Mouse (Mus musculus) limb, embryonic 14.5 days (tissue): ENCODE measurements around the gene Egln1. TPM values are rescaled to one million over a fixed set of nuclear protein-coding genes. Genes with fewer than 3 reads are reported as not detected.
A peak's percentile ranks its signal among the peaks of the same experiment; 100 is the strongest.

Source experiments
- ATAC-seq: fragments of 200-750 bp; cut with Nextera tagmentation; 2 replicates; pipeline ENCODE4 v1.8.0; 2017; ENCODE audit warnings: low read depth, moderate number of reproducible peaks, moderate TSS enrichment; ENCODE audit not compliant: low FRiP score
- DNase-seq: peaks from one replicate; pipeline ENCODE4 v3.0.0-alpha.2; 2015; ENCODE audit warnings: low spot score
- H3K27ac ChIP-seq: fragments of 300-500 bp; sonication (generic); replicated peaks from 2 replicates; pipeline ENCODE4 v1.5.1; 2014; ENCODE audit warnings: low read depth, mild to moderate bottlenecking, low read length, moderate library complexity, mixed read lengths
- H3K27me3 ChIP-seq: fragments of 300-500 bp; sonication (generic); 2 replicates; pipeline ENCODE4 v1.6.1; 2014; ENCODE audit warnings: low read length, mixed read lengths; ENCODE audit not compliant: control insufficient read depth, insufficient read depth
- H3K36me3 ChIP-seq: fragments of 300-500 bp; sonication (generic); 2 replicates; pipeline ENCODE4 v1.6.1; 2014; ENCODE audit warnings: mild to moderate bottlenecking, low read length, moderate library complexity, mixed read lengths; ENCODE audit not compliant: control insufficient read depth, insufficient read depth
- H3K4me1 ChIP-seq: fragments of 300-500 bp; sonication (generic); 2 replicates; pipeline ENCODE4 v1.6.1; 2014; ENCODE audit warnings: antibody characterized with exemption, low read length, mixed read lengths; ENCODE audit not compliant: control insufficient read depth, insufficient read depth
- H3K4me2 ChIP-seq: fragments of 300-500 bp; sonication (generic); replicated peaks from 2 replicates; pipeline ENCODE4 v1.6.1; 2014; ENCODE audit warnings: low read depth, mild to moderate bottlenecking, low read length, moderate library complexity; ENCODE audit not compliant: severe bottlenecking
- H3K4me3 ChIP-seq: fragments of 300-500 bp; sonication (generic); replicated peaks from 2 replicates; pipeline ENCODE4 v1.5.1; 2014; ENCODE audit warnings: low read length
- H3K9ac ChIP-seq: fragments of 300-500 bp; sonication (generic); 2 replicates; pipeline ENCODE4 v1.6.1; 2014; ENCODE audit warnings: mild to moderate bottlenecking, low read depth, low read length, moderate library complexity; ENCODE audit not compliant: severe bottlenecking
- H3K9me3 ChIP-seq: fragments of 300-500 bp; sonication (generic); 2 replicates; pipeline ENCODE4 v1.6.1; 2016; ENCODE audit warnings: low read length; ENCODE audit not compliant: control insufficient read depth
- POLR2A ChIP-seq: fragments of 200-500 bp; IDR thresholded peaks from 2 replicates; pipeline ENCODE4 v1.8.0; 2012; ENCODE audit warnings: inconsistent platforms, mild to moderate bottlenecking, moderate library complexity, borderline replicate concordance; ENCODE audit not compliant: insufficient read depth, insufficient read length; ENCODE audit errors: extremely low read depth
- WGBS: fragments of 180-500 bp; shearing (Covaris S2); extraction: QIAGEN DNeasy Blood & Tissue Kit; methylation state at CpG from one replicate; pipeline ENCODE4 v1.1.7; 2014; 5-methylcytosine and 5-hydroxymethylcytosine counted together
- polyA plus RNA-seq, 2 experiments: library from polyadenylated mRNA; depleted of rRNA in 1 of 2; stranded (reverse) in 1 of 2; unstranded in 1 of 2; fragments of >200 nt; fragmentation: Nextera tagmentation in 1 of 2; extraction: Ambion mirVana in 1 of 2; gene quantifications; 2 replicates each; pipeline versions ENCODE4 v1.2.1 to v1.2.3; 2012 to 2014

Egln1 gene
- polyA plus RNA-seq, 2 experiments, result 18.5 to 39.8 TPM

GRCm38 (mm10) chr8:124926351-124926771 is 22.8 kb downstream of the Egln1 start:
- 70% methylated on average over 10 of the region's 10 CpGs for WGBS
- no peak overlapping the region for H3K9ac ChIP-seq
- TF ChIP-seq POLR2A, result no peak
- H3K4me3 ChIP-seq, result no peak overlapping the region
- H3K9me3 ChIP-seq, result no peaks in the 10 kb centered on the region; the same call in 1 of the 2 replicates
- 0 out of 2 replicates have a peak, but pooled peaks cover 3% of the 10 kb centered on the region for H3K4me1 ChIP-seq
- 0 out of 2 replicates have a peak overlapping the region, but pooled peaks have one; percentile 13 for H3K27ac ChIP-seq
- no peak overlapping the region for H3K4me2 ChIP-seq
- no peak for ATAC-seq
- H3K36me3 ChIP-seq, result peaks cover 3% of the 10 kb centered on the region; the same call in 1 of the 2 replicates
- no peak for DNase-seq
- H3K27me3 ChIP-seq, result no peaks in the 10 kb centered on the region

GRCm38 (mm10) chr8:124925544-124926266 is 23.4 kb downstream of the Egln1 start:
- Histone ChIP-seq H3K27me3 (no peaks in the 10 kb centered on the region), H3K4me2 (no peak overlapping the region), H3K36me3 (peaks cover 3% of the 10 kb centered on the region; the same call in 1 of the 2 replicates), H3K27ac (0 out of 2 replicates have a peak overlapping the region, but pooled peaks have one; percentile 8), H3K9me3 (no peaks in the 10 kb centered on the region), H3K4me3 (no peak overlapping the region), H3K4me1 (0 out of 2 replicates have a peak, but pooled peaks cover 3% of the 10 kb centered on the region), H3K9ac (no peak overlapping the region)
- WGBS, result 69% methylated on average over 14 of the region's 14 CpGs
- ATAC-seq, result no peak
- DNase-seq, result no peak
- no peak for TF ChIP-seq POLR2A

GRCm38 (mm10) chr8:124923971-124924652 is 25.0 kb downstream of the Egln1 start:
- H3K4me3 ChIP-seq, result no peak overlapping the region
- DNase-seq, result no peak
- no peak overlapping the region for H3K9ac ChIP-seq
- ATAC-seq, result no peak
- no peaks in the 10 kb centered on the region for H3K9me3 ChIP-seq
- H3K4me1 ChIP-seq, result 0 out of 2 replicates have a peak, but pooled peaks cover 3% of the 10 kb centered on the region
- TF ChIP-seq POLR2A, result no peak
- no peak overlapping the region for H3K4me2 ChIP-seq
- H3K27ac ChIP-seq, result no peak overlapping the region
- H3K27me3 ChIP-seq, result no peaks in the 10 kb centered on the region
- WGBS, result 84% methylated on average over 15 of the region's 15 CpGs
- peaks cover 3% of the 10 kb centered on the region; the same call in 1 of the 2 replicates for H3K36me3 ChIP-seq

- TF ChIP-seq POLR2A, result no peak
- ATAC-seq, result no peak
Measured at GRCm38 (mm10) chr8:124922490-124923089, 26.5 kb downstream of the Egln1 start.

GRCm38 (mm10) chr8:124921369-124922279 is 27.5 kb downstream of the Egln1 start:
- no peak overlapping the region for H3K4me3 ChIP-seq
- TF ChIP-seq POLR2A, result no peak
- H3K27ac ChIP-seq, result no peak overlapping the region
- ATAC-seq, result no peak
- no peak for DNase-seq
- 81% methylated on average over 18 of the region's 18 CpGs for WGBS
- H3K9me3 ChIP-seq, result no peaks in the 10 kb centered on the region
- 0 out of 2 replicates have a peak, but pooled peaks cover 5% of the 10 kb centered on the region for H3K36me3 ChIP-seq
- H3K27me3 ChIP-seq, result no peaks in the 10 kb centered on the region
- no peak overlapping the region for H3K9ac ChIP-seq
- H3K4me1 ChIP-seq, result 0 out of 2 replicates have a peak, but pooled peaks cover 3% of the 10 kb centered on the region
- H3K4me2 ChIP-seq, result no peak overlapping the region

More at GRCm38 (mm10) chr8:124922490-124923089, 26.5 kb downstream of the Egln1 start:
- no peaks in the 10 kb centered on the region for H3K9me3 ChIP-seq
- H3K9ac ChIP-seq, result no peak overlapping the region
- 0 out of 2 replicates have a peak, but pooled peaks cover 3% of the 10 kb centered on the region for H3K4me1 ChIP-seq
- H3K27me3 ChIP-seq, result no peaks in the 10 kb centered on the region
- WGBS, result 70% methylated on average over 11 of the region's 11 CpGs
- no peak for DNase-seq
- no peak overlapping the region for H3K27ac ChIP-seq
- H3K36me3 ChIP-seq, result no peaks in the 10 kb centered on the region
- H3K4me3 ChIP-seq, result no peak overlapping the region
- no peak overlapping the region for H3K4me2 ChIP-seq
